Mouse (Mus musculus) heart, adult 10 weeks (tissue): ENCODE measurements around the gene Tmod2. TPM values are rescaled to one million over a fixed set of nuclear protein-coding genes. Genes with fewer than 3 reads are reported as not detected.

ENCODE experiments used
- polyA plus RNA-seq: library from polyadenylated mRNA; stranded (reverse); fragments of 350-450 nt; fragmentation: Illumina TruSeq; extraction: RNeasy Lipid Tissue Mini Kit (QIAGEN cat#74804); gene quantifications from one replicate; pipeline ENCODE4 v1.2.3, GENCODE M21; 2014; ENCODE audit warnings: low read depth, low replicate concordance

The Tmod2 gene
- polyA plus RNA-seq, result 2.0 TPM

DNA sequence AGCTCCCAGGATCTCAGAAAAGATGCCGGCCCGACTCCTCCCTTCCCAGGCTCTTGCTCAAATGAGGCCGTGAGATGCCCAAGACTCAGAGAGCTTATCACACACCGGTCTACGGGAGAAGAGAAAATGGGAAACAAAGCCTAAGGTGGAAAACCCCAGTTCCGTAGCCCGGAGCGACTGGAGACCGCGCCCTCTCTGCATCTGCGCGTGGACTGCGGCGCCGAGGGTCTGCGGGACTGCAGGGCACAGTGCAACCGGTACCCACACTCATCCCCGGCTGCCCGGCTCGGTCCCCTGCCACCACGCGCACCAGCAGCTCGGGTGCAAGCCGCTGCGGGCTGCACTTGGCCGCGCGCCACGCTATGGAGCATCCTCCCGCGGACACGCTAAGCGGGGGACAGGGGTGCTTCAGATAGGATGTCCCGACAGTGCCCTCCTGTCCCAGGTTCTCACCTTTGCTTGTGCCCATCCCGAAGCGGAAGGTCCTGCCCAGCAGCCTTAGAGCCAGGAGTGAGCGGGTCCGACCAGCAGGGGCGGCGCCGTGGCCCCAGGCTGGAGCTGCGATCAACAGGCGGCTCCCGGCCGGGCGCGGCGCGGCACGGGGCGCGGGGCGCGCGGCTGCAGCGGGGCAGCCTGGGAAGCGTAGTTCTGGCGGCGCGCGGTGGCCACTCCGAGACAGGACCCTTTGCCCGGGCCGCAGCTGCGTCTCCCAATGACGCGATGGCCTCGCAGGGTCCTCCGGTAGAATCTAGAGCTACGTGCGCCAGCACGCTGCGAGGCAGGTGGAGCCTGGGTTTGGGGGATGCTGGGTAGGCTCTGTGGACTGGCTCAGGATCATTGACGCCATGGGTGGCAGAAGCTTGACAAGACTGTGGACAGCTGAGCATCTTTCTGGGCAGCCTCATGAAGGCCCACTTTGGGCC lies at the start of gene Tmod2:
Tmod2 (minus strand) TSS at position 755 of the 923 bp plus-strand sequence.

DNA sequence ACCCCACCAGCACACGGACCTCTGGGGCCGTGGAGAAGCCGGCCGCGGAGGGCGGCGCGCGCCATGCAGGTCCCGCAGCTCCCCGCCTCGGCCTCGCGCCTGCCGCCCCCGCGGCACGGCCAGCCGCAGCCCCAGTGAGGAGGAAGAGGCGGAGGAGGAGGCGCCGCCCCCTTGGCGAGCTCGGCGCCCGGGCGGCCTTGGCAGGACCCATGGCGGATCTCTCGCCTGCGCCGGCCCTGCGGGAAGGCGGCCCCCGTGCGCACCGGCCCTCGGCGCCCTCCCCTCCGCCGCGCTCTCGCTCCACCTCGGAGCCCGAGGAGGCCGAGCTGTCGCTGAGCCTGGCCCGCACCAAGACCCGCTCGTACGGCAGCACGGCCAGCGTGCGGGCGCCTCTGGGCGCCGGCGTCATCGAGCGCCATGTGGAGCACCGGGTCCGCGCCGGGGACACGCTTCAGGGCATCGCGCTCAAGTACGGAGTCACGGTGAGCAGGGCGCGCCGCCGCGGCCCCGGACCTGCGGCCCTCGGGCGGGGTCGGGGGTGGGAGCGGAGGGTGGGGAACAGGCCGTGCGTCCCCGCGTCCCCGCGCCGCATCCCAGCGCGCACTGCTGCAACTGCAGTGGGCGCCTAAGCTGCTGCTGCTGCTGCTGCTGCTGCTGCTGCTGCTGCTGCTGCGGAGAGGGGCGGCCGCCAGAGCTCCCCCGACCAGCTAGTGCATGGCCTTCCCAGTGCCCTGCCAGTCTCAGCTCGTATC lies 14.6 kb upstream of the Tmod2 start, which contains the start of gene Lysmd2:
Lysmd2 (plus strand) TSS at position 186 of the 752 bp plus-strand sequence.

DNA sequence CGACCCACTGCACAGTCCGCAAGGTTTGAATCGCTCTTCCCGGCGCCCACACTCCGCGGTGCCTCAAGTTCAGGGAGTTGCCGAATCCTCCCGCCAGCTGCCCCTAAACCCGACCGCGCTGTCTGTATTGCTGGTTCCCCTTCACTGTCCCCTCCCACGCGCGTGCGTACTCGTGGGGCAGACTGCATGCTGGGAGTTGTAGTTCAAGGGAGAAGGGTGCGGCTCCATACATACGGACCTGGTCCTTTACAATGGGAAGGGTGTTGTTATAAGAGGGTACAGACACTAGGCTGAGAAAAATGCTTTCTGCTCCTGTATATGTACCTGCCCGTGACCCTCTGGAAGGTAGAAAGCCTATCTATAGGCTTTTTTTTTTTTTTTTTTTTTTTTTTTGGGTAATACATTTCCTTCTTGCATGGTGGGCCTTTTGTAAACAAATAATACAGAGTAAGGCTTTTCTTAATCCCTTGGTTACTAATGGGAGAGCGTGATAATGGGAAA lies 51.6 kb downstream of the Tmod2 start, which contains the start of gene Tmod3:
Tmod3 (minus strand) TSS at position 146 of the 501 bp plus-strand sequence.

Other genes starting within 250 kb of the Tmod2 start
- gene Mapk6, start 201.3 kb downstream of the Tmod2 start, polyA plus RNA-seq, result 18.5 TPM
- gene Leo1, start 169.8 kb downstream of the Tmod2 start, polyA plus RNA-seq, result 22.4 TPM
- 36.7 TPM for gene Tmod3, start 51.7 kb downstream of the Tmod2 start, polyA plus RNA-seq
- gene Lysmd2, start 14.4 kb upstream of the Tmod2 start, polyA plus RNA-seq, result 17.2 TPM
- gene Scg3, start 72.7 kb upstream of the Tmod2 start, polyA plus RNA-seq, result 0.37 TPM
- 1.3 TPM for gene Bmp5, start 164.0 kb upstream of the Tmod2 start, polyA plus RNA-seq